In genomic region chr14:64594811-64595522, GRCm38 (mm10) we compare ENCODE assay signal across 12 mouse cellular contexts.
DNase-seq lines count a peak whose midpoint lies in the region; ATAC-seq lines count a peak whose summit lies in the region.
"Had no signal": no experiment of that assay in that cellular context is flagged by ENCODE, and none has a peak within 500 bp of the region (broad histone marks: within the 10 kb centered on the region; RNA-seq: fewer than 3 reads in every experiment).

No protein-coding gene starts in this region.

- H3K36me3 ChIP-seq in forebrain, embryonic 15.5 days, result 0 out of 2 replicates have a peak, but pooled peaks cover 4% of the 10 kb centered on the region
- peaks cover 39% of the 10 kb centered on the region for H3K36me3 ChIP-seq in midbrain, embryonic 14.5 days (ENCODE audit: control insufficient read depth, insufficient read depth, low read length)
- H3K36me3 ChIP-seq: limb, embryonic 13.5 days had no signal

- H3K4me3 ChIP-seq in forebrain, embryonic 15.5 days, result no peak overlapping the region
- peak overlapping the region; percentile 87; the same call in 1 of the 2 replicates for H3K4me3 ChIP-seq in midbrain, embryonic 14.5 days (replicated peaks; ENCODE audit: low read depth, low read length)
- H3K4me3 ChIP-seq: limb, embryonic 13.5 days had no signal

- ATAC-seq in cerebellum, adult (ENCODE audit: insufficient number of reproducible peaks, low FRiP score, low TSS enrichment), result 0 out of 2 replicates have a peak, but pooled peaks have one; percentile 10
- peak; percentile 44 for ATAC-seq in forebrain, embryonic 15.5 days (replicated peaks)
- ATAC-seq in midbrain, embryonic 14.5 days (ENCODE audit: low FRiP score, low TSS enrichment), result peak; percentile 59

- peak overlapping the region; percentile 85 for H3K9ac ChIP-seq in forebrain, embryonic 15.5 days (replicated peaks)
- peak overlapping the region; percentile 100 for H3K9ac ChIP-seq in midbrain, embryonic 14.5 days (replicated peaks; ENCODE audit: low read length)
- H3K9ac ChIP-seq: limb, embryonic 13.5 days had no signal

- H3K4me2 ChIP-seq in forebrain, embryonic 15.5 days (replicated peaks), result peak overlapping the region; percentile 95
- peak overlapping the region; percentile 75 for H3K4me2 ChIP-seq in midbrain, embryonic 14.5 days (ENCODE audit: low read length)
- H3K4me2 ChIP-seq: limb, embryonic 13.5 days had no signal

- H3K27me3 ChIP-seq in forebrain, embryonic 15.5 days, result no peaks in the 10 kb centered on the region
- H3K27me3 ChIP-seq in midbrain, embryonic 14.5 days (ENCODE audit: control insufficient read depth, insufficient read depth, low read length), result no peaks in the 10 kb centered on the region

- 32% methylated on average over 9 of the region's 10 CpGs for WGBS in forebrain, embryonic 15.5 days
- WGBS in midbrain, embryonic 14.5 days, result 24% methylated on average over 10 of the region's 10 CpGs

- no peaks in the 10 kb centered on the region for H3K9me3 ChIP-seq in forebrain, embryonic 15.5 days
- H3K9me3 ChIP-seq in midbrain, embryonic 14.5 days (ENCODE audit: control insufficient read depth, low read length), result no peaks in the 10 kb centered on the region
- H3K9me3 ChIP-seq: limb, embryonic 13.5 days had no signal

- H3K27ac ChIP-seq in forebrain, embryonic 15.5 days (replicated peaks), result peak overlapping the region; percentile 99
- peak overlapping the region; percentile 100 for H3K27ac ChIP-seq in midbrain, embryonic 14.5 days (replicated peaks; ENCODE audit: low read depth, low read length)
- H3K27ac ChIP-seq: limb, embryonic 13.5 days had no signal

- no peak for DNase-seq in cerebellum, postnatal 4 days (ENCODE audit: low spot score in 2 of 2)
- peak; percentile 68 for DNase-seq in brain, adult 2 months (ENCODE audit: low read depth, low spot score)
- DNase-seq in midbrain, embryonic 14.5 days, result peak; percentile 75
- no peak for DNase-seq in yolk sac, embryonic 10.5 days (ENCODE audit: low spot score)
- no peak for DNase-seq in B cell, adult 2 months
- no peak for DNase-seq in lung, postnatal 10 days
- DNase-seq: heart, postnatal 4 days; kidney, postnatal 36 days; thymus, postnatal 36 days had no signal

- peaks cover 62% of the 10 kb centered on the region for H3K4me1 ChIP-seq in forebrain, embryonic 15.5 days
- peaks cover 48% of the 10 kb centered on the region for H3K4me1 ChIP-seq in midbrain, embryonic 14.5 days (ENCODE audit: control insufficient read depth, insufficient read depth, low read length)

Comparison
In these comparisons a context has a peak if more than half of its experiments do, and no peak if none do; other contexts are left out.
1. DNase-seq: peak in brain, adult 2 months (single experiment) and midbrain, embryonic 14.5 days (single experiment); none in cerebellum, postnatal 4 days (0 of 2), yolk sac, embryonic 10.5 days (single experiment), B cell, adult 2 months (0 of 2) and lung, postnatal 10 days (single experiment).
2. Peak in every context shown above with its lines, with median percentiles within 50 percentile points of each other: ATAC-seq.